Mouse (Mus musculus) hindbrain, embryonic 14.5 days (tissue): ENCODE data around the gene Nradd. TPM values are rescaled to one million over a fixed set of nuclear protein-coding genes. Genes with fewer than 3 reads are reported as not detected.

Experiments used
- microRNA-seq: library from miRNA; unstranded; fragments of <30 nt; microRNA quantifications from one replicate; pipeline ENCODE4, GENCODE M21; 2016
- polyA plus RNA-seq: library from polyadenylated mRNA; unstranded; fragments of >200 nt; fragmentation: Nextera tagmentation; extraction: Ambion mirVana; gene quantifications from 2 replicates; pipeline ENCODE4 v1.2.1, GENCODE M21; 2014

The Nradd gene
- polyA plus RNA-seq, 1 experiment from 2014 or later = 16.4 TPM

Small RNA genes lying within 50 kb of the gene (microRNA-seq; reads per million reads assigned to microRNA genes)
- not detected for gene Mir8107

Other genes with a start within 250 kb of the Nradd start
- gene Ptpn23, start 216.2 kb downstream of the Nradd start, polyA plus RNA-seq = 22.7 and 22.9 TPM in 2 replicates
- 1.4 and 2.9 TPM in 2 replicates for gene Ngp, start 204.7 kb downstream of the Nradd start, polyA plus RNA-seq
- 22.6 and 28.6 TPM in 2 replicates for gene Klhl18, start 147.8 kb downstream of the Nradd start, polyA plus RNA-seq
- 4.4 and 6.5 TPM in 2 replicates for gene Kif9, start 147.5 kb downstream of the Nradd start, polyA plus RNA-seq
- 48.4 and 49.2 TPM in 2 replicates for gene Setd2, start 91.9 kb downstream of the Nradd start, polyA plus RNA-seq
- 2.2 and 4.0 TPM in 2 replicates for gene Nbeal2, start 29.7 kb upstream of the Nradd start, polyA plus RNA-seq
- gene Ccdc12, start 32.1 kb upstream of the Nradd start, polyA plus RNA-seq = 84.6 and 97.6 TPM in 2 replicates
- gene Myl3, start 117.4 kb upstream of the Nradd start, polyA plus RNA-seq = 0.26 and 0.43 TPM in 2 replicates
- 10.1 and 12.8 TPM in 2 replicates for gene Pth1r, start 122.7 kb upstream of the Nradd start, polyA plus RNA-seq
- gene Prss42, start 173.7 kb upstream of the Nradd start, polyA plus RNA-seq = not detected in 2 replicates
- not detected in 2 replicates for gene Prss44, start 189.5 kb upstream of the Nradd start, polyA plus RNA-seq
- gene Prss43, start 202.2 kb upstream of the Nradd start, polyA plus RNA-seq = not detected in 2 replicates
- gene Prss45, start 210.1 kb upstream of the Nradd start, polyA plus RNA-seq = 0.16 TPM in 1 of 2 replicates, not detected in the other
- gene Prss46, start 220.1 kb upstream of the Nradd start, polyA plus RNA-seq = not detected in 2 replicates
- 0.31 TPM in 1 of 2 replicates, not detected in the other for gene Prss50, start 233.5 kb upstream of the Nradd start, polyA plus RNA-seq